Mouse (Mus musculus) WW6 (cell line): ENCODE measurements at regions not wholly inside any gene's neighbourhood (a gene's known extent, or its start where the extent isn't known, plus 50 kb on each side); places are given as distances from the start of the nearest gene placed in this dataset.
A peak's percentile ranks its signal among the peaks of the same experiment; 100 is the strongest.
"Not testable (repeated sequence)": the region's sequence is repeated elsewhere in the genome, so short reads cannot be mapped to it uniquely, and the experiment has no call there.

Experiments
- DNase-seq: peaks from one replicate; pipeline ENCODE4 v3.0.0-alpha.2; 2013; ENCODE audit warnings: low read depth, low spot score

GRCm38 (mm10) chr1:7388627-7389026, 2580.9 kb downstream of the Gm37988 start:
- DNase-seq: no peak

DNA sequence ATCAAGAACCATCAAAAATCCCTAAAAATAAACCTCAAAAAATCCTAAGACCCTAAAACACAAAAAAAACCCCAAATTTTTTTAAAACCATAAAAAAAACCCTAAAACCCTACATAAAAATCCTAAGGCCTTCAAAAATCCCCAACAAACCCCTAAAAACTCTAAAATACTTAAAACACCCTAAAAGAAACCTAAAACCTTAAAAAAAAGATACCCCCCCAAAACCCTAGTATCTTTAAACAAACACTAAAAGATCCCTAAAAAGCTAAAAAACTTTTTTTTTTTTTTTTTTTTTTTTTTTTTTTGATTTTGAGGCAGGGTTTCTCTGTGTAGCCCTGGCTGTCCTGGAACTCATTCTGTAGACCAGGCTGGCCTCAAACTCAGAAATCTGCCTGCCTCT, 2585.8 kb downstream of the Gm37988 start:
- DNase-seq: no peak

- DNase-seq: no peak
These were observed 2586.5 kb downstream of the Gm37988 start for GRCm38 (mm10) chr1:7394161-7394560.

DNA sequence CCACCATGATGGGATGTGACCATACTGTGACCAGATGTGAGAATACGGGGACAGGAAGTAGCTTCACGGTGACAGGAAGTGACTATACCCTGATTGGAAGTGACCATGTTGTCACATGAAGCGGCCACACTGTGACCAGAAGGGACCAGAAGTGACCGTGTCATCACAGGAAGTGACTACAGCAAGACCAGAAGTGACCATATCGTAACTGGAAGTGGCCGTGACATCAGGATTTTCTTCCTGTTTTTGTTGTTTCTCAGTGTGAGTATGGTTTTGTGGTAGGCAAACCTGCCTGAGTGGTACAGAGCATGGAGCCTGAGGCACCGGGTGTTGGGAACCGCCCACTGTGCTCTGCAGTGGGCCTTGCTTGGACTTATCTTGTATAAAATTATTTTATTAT, 2587.8 kb downstream of the Gm37988 start:
- DNase-seq: no peak

DNA sequence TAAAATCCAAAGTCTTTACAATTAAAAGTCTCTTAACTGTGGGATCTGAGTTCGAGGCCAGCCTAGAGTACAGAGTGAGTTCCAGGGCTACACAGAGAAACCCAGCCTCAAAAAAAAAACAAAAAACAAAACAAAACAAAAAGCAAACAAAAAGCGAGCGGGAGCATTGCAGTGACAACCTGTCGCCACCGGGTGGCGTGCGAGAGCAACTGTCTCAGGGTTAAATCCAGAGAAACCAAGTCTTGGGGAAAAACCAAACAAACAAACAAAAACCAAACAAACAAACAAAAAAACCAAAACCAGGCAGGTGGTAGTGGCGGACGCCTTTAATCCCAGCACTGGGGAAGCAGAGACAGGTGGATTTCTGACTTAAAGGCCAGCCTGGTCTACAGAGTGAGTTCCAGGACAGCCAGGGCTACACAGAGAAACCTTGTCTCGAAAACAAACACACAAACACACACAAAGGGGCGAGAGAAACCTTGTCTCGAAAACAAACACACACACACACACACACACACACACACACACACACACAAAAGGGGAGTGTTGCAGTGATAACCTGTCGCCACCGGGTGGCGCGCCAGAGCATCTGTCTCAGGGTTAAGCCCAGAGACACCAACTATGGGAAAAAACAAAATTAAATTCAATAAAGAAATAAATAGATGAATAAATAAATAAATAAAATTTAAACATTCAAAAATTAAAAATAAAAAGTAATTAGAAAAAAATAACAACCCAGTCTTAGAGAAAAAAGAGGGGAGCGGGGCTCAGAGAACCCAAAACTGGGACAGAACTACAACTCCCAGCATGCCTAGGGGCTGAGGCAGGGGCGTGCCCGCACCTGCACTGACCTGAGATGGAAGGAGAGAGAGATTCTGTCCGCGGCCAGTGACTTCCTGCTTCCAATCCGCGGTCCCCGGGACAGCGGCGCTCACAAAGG, 2589.4 kb downstream of the Gm37988 start:
- DNase-seq: peak; percentile 71

GRCm38 (mm10) chr1:7397807-7398446, 2590.2 kb downstream of the Gm37988 start:
- DNase-seq: peak; percentile 90

DNA sequence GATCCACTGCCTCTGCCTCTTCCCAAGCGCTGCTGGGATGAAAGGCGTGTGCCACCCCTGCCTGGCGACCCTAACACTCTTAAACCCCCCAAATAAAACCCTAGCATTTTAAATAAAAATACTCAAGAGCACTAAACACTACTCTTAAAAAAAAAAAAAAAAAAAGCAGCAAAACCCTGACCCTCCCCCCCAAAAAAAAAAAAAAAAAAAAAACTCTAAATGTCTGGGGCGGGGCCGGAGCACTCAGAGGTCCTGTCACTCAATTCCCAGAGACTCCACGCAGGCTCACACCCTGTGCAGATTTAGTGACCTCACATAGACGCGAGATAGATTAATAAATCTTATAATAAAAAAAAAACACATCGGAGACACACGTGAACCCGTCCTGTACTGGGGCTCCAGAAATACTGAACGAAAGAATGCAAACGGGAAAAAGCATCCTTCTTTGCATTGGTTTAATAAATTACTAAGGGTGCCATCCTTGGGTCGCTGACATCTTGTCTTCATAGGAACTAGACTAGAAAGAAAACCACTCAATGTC, 2591.1 kb downstream of the Gm37988 start:
- no peak for DNase-seq

DNA sequence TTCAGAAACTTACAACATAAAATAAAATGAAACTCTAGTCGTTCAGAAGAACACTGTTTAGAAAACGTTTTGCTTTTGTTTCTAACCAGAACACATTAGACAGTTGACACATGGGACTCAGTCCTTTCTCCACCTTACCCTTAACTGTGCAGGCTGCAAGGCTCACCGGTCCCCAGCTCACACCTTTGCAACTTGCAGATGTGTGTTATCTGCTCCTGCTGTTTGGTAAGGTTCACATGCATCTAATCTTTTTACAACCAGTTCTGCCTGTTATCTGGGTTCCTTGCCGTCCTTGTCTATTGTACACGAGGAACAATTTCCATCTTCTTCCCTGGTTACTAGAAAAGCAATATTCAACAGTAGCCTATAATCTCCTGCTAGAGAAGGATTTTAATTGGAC, 2598.0 kb downstream of the Gm37988 start:
- DNase-seq: not testable (repeated sequence)

DNA sequence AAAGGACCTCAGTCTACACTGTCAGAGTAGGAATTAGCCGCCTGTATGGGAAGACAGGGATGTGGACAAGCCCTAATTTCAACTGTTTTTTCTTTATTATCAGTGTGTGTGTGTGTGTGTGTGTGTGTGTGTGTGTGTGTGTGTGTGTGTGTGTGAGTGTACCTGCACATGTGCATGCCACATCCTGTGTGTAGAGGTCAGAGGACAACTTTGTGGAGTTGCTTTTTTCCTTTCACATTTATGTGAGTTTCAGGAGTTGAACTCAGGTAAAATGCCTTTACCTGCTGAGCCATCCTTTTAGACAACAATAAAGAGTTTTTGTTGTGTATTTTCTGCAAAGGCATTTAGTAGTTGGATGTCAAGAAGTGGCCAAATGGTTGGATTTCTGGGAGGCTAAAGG, 2606.8 kb downstream of the Gm37988 start:
- no peak for DNase-seq

GRCm38 (mm10) chr1:7451660-7452155, 2644.0 kb downstream of the Gm37988 start:
- no peak for DNase-seq

DNA sequence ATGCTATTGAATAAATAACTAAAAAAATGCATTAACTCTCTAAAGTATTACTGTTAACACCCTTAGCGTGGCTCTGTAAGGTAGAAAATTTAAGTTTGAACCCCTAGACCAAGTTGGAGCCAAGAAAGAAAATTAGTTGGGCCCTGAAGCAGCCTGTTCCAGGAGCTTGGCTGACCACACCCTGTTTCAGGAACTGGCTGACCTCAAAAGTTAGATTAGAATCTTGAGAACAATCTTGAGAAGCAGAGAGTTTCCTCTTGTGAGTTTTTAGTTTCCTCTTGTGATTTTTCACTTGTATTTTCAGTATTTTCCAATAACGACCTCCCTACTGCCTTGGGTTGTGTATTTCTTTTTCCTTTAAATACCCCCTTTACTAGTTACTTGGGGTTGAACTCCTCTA, 2647.2 kb downstream of the Gm37988 start:
- no peak for DNase-seq

DNA sequence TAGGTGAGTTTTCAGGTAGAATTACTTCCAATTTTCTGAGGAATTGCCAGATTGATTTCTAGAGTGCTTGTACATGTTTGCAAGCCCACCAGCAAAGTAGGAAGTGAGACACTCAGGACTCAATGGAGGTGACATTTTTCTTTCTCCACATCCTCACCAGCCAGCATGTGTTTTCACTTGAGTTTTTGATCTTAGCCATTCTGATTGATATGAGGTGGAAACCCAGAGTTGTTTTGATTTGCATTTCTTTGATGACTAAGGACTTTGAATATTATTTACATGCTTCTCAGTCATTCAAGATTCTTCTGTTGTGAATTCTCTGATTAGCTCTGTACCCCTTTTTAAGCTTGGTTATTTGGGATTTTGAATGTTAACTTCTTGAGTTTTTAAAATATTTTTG, 2650.2 kb downstream of the Gm37988 start:
- DNase-seq: no peak

DNA sequence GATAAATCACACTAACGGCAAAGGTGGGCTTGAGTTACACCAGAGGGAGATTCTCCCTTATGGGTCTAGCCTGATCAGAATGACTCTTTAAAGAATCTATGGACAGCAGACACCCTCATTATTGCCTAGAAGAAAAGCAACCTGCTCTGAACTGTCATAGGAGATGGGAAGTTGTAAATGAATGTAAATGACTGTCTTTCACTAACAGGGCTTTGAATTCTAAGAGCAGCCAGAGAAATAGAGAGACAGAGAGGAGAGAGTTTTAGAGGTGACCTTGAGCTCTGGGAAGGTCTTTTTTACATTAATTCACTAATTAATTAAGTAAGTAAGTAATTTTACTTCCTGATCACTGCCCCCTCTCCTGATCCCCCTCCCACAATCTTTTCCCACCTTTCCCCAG, 2686.4 kb downstream of the Gm37988 start:
- DNase-seq: no peak

DNA sequence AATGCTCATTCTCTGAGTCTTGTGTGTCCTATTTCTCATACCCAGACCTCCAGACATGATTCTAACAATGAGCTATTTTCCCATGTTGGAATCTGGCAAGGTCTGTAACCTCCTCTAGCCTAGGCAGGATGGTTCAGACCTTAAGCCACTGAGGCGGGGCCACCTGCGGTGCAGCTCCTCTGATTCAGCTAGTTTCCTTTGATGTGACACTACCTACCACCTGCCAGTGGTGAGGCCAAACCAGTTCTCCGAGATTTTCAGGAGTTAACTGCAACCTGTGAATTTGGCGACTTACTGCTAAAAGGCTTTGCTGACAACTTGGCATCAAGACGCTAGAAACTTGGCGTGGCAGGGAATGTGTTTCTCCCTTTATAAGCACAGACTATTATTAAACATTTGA, 2691.3 kb downstream of the Gm37988 start:
- no peak for DNase-seq

DNA sequence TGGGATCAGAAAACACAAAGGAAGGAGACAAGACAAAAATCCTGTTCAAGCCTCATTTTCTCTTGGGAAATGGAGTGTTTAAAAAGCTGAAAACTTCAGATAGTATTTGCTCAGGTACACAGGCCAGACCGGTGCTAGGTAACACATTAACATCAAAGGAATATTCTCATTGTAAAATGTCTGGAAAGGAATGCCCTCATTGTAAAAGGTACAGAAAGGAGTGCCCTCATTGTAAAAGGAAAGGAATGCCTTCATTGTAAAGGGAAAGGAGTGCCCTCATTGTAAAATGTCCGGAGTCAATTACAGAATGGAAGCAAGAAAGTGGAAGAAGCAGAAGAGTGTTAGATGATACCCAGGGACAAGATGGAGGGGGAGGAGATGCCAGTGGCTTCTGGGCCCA, 2694.7 kb downstream of the Gm37988 start:
- DNase-seq: no peak

DNA sequence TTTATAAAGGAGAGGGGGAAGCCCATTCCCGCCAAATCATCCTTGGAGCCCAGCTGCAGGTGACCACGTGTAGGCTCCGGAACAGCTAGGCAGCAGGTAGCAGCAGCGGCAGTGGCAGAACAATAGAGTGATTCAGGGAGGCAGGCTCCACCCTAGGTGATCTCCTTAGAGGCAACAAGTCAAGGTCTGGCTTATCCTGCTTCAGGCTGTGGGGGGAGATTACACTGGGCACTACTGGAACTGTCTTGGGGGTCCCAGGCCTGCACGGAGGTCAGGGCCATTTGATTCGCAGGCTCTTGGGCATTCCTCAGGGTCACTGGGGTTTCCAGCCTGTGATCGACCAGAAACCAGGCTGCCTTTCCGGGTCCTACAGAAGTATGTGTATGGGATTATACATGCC, 2711.1 kb downstream of the Gm37988 start:
- no peak for DNase-seq

- no peak for DNase-seq
These were observed 2725.8 kb downstream of the Gm37988 start for GRCm38 (mm10) chr1:7533506-7533905.

GRCm38 (mm10) chr1:7535191-7535590, 2727.5 kb downstream of the Gm37988 start:
- no peak for DNase-seq

GRCm38 (mm10) chr1:7543492-7543891, 2735.8 kb downstream of the Gm37988 start:
- DNase-seq: no peak

- no peak for DNase-seq
These were observed 2740.6 kb downstream of the Gm37988 start for GRCm38 (mm10) chr1:7548261-7548660.

DNA sequence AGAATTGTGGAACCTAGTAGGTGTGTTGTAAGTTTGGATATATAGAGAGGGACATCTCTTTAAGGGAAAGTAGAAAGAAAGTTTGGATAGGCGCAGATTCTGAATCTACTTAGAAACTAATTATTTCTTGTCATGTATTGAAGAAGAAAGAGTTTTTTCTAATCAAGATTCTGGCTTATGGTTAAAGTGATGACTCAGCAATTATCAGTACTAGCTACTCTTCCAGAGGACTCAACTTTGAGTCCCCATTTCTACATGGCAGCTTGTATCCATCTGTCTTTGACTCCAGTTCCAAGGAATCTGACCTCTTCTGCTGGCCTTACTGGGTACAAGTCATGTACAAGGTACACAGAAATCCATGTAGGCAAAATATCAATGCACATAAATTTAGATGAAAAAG, 2767.1 kb downstream of the Gm37988 start:
- DNase-seq: no peak

DNA sequence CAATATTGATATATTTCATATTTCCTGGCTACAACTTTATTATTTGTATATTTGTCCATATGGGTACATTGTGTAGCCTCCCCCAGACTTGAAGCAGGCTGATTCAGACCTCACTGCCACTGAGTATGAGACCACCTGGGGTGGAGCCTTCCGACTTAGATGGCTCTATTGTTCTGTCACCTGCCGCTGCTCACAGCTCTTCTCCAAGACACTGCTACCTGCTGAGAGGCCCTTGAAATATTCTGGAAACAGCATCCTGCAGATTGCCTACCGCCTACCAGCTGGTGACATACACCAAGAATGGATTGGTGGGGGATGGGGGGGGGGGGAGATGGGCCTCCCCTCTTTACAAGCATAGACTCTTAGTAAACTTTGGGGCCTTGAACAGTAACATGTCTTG, 2778.7 kb downstream of the Gm37988 start:
- DNase-seq: peak; percentile 34

- no peak for DNase-seq
These were observed 2783.6 kb downstream of the Gm37988 start for GRCm38 (mm10) chr1:7591327-7591726.
